Mouse (Mus musculus): ENCODE data around the gene Nup210l. TPM values are rescaled to one million over a fixed set of nuclear protein-coding genes. Genes with fewer than 3 reads are reported as not detected.

The Nup210l gene
- total RNA-seq (2021): under 1 TPM; 0.27 to 0.46 TPM

- no peak for DNase-seq (ENCODE audit: low spot score in 2 of 2)
- intact Hi-C loops (cut with DNase I): no loop called here
These were observed at the start of gene Nup210l for GRCm38 (mm10) chr3:90103938-90104337. Nup210l (plus strand) TSS chr3:90104132.

DNA sequence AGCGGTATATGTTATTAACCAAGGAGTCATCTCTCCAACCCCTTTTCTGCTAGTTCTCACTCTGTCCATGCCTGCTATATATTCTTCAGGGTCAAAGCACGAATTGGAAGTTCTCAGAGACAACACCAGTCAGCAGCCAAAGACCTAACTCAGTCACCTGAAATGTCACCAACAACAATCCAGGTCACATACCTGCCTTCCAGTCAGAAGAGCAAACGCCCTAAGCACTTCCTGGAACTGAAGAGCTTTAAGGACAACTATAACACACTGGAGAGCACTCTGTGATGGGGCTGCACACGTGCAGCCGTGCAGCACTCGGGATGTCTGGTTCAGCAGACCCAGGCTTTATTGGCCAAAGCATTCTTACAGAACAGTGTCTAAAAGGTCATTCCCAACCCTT, 42.4 kb upstream of the Nup210l start:
- intact Hi-C loops (cut with DNase I): no loop called here

DNA sequence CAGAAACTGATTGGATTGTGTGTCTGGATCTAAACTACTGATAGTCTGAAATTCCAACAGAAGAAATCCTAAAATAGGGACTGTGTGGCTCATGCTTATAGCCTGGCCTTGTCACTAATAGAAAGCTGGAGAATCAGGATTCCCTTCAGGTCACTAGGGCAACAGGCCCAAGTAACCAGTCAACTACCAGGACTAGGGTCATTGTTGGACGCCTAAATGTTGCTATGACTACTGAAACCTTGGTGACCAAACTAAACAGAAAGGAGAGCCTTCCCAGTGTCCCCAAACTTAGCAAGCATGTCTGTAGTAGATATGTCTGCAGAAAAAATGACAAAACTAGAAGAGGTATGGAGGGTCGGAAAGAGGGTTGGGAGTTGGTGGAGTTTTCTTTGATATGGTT, 41.4 kb upstream of the Nup210l start:
- intact Hi-C loops (cut with DNase I): no loop called here
- no peak for DNase-seq (ENCODE audit: low spot score in 2 of 2)

More for the DNA sequence above, 42.4 kb upstream of the Nup210l start:
- no peak for DNase-seq (ENCODE audit: low spot score in 2 of 2)

DNA sequence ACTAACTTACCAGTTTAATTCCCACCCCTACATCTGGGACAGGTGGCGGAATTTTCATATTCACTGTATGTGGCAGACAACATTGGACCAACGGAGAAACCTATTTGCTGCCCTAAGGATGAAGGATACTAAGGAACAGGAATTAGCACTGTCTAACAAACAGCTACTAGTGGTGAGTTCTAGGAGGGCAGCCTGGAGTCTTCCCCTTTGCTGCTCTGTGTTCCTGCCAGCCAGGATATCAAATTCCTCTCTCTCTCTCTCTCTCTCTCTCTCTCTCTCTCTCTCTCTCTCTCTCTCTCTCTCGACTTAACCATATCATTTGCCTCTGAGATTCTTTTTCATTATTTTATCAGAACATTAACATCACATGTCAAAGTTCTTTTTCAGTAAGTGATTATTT, 39.5 kb upstream of the Nup210l start:
- no peak for DNase-seq (ENCODE audit: low spot score in 2 of 2)
- intact Hi-C loops (cut with DNase I): no loop called here

GRCm38 (mm10) chr3:90065553-90065952, 38.4 kb upstream of the Nup210l start:
- peak; percentile 41 to 67 for DNase-seq (ENCODE audit: low spot score in 2 of 2)
- intact Hi-C loops (cut with DNase I): no loop called here

DNA sequence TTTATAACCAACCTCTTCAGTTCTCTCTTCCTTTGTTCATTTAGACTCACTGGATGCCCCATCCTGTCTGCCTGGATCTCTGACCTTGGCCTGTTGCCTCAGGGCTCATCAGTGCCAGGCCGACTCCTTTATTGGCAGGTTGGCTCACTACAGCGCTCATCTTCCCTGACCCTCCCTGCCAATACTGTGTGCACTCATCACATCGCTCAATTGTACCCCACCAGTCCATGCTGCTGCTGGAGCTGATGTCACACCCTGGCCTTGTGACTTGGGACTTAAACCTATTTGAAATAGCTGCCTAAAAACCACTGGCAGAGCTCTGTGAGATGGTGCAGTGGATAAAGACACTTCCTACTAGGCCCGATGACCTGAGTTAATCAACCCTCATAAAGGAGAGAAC, 36.1 kb upstream of the Nup210l start:
- intact Hi-C loops (cut with DNase I): no loop called here
- no peak for DNase-seq (ENCODE audit: low spot score in 2 of 2)

DNA sequence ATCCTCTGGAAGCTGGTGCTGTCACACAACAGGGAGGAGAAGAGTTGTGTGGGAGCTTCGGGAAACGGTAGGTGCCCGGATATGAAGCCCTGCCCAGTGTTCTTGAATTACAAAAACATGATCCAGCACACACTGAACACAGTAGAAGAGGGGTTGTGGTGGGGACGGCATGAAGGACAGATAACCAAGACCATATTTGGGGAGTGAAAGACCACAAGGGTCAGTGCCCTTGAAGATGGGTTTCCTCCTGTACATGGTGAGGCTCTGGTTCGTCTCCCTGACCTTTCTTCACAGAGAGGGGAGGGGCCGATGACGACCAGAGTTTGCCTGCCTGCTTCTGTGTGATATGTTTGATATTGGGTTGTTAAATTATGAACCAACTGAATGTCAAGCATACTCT, 34.2 kb upstream of the Nup210l start:
- intact Hi-C loops (cut with DNase I): loop anchor here (10.0 kb wide), 2 partner anchors 185 to 285 kb away; no protein-coding TSS in a partner anchor
- no peak for DNase-seq (ENCODE audit: low spot score in 2 of 2)

- intact Hi-C loops (cut with DNase I): loop anchor here (10.0 kb wide), 2 partner anchors 187 to 287 kb away; no protein-coding TSS in a partner anchor
- DNase-seq (ENCODE audit: low spot score in 2 of 2): no peak
These were observed 31.6 kb upstream of the Nup210l start, which contains the start of gene Tpm3 for GRCm38 (mm10) chr3:90072294-90072693. Tpm3 (plus strand) TSS chr3:90072649.

GRCm38 (mm10) chr3:90076921-90077716, 26.8 kb upstream of the Nup210l start:
- intact Hi-C loops (cut with DNase I): loop anchor here (10.0 kb wide), 2 partner anchors 192 to 292 kb away; no protein-coding TSS in a partner anchor
- peak; percentile 82 to 85 for DNase-seq (ENCODE audit: low spot score in 2 of 2)

- intact Hi-C loops (cut with DNase I): loop anchor here (2.0 to 10.0 kb wide), 4 partner anchors 25 to 293 kb away; partner anchors contain the start of genes Atp8b2 and Ubap2l
- DNase-seq (ENCODE audit: low spot score in 2 of 2): no peak
These were observed 25.7 kb upstream of the Nup210l start for GRCm38 (mm10) chr3:90078224-90078623.

DNA sequence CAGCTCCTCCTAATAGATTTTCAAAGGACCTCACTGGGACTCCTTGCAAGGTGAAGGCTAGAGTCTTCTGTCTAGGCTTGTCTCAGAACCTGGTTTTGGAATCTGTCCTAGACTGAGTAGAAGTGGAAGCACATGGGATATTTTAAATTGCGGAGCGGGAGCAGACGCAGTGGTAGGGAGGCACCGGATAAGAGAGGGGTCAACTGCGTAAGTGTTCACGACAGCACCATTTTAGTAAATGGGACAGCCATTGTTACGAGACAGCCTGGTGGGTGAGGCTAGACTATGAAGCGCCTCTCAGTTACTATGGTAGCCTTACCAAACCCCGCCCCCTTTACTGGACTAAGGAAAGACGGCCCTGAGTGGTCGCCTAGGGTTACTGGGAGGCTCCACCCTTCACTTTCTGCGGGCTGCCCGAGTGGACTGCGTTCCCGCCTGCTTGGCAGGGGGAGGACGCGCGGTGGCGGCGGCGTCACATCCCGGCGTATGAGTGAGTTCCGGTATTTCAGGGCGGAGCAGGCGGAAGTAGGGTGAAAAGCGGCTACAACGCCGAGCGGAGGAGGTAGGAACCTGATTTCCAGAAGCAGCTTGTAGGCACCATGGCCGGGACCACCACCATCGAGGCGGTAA, 24.7 kb upstream of the Nup210l start:
- intact Hi-C loops (cut with DNase I): loop anchor here (2.0 to 10.0 kb wide), 4 partner anchors 26 to 294 kb away; partner anchors contain the start of genes Atp8b2 and Ubap2l
- DNase-seq (ENCODE audit: low spot score in 2 of 2): peak; percentile 91 to 96

DNA sequence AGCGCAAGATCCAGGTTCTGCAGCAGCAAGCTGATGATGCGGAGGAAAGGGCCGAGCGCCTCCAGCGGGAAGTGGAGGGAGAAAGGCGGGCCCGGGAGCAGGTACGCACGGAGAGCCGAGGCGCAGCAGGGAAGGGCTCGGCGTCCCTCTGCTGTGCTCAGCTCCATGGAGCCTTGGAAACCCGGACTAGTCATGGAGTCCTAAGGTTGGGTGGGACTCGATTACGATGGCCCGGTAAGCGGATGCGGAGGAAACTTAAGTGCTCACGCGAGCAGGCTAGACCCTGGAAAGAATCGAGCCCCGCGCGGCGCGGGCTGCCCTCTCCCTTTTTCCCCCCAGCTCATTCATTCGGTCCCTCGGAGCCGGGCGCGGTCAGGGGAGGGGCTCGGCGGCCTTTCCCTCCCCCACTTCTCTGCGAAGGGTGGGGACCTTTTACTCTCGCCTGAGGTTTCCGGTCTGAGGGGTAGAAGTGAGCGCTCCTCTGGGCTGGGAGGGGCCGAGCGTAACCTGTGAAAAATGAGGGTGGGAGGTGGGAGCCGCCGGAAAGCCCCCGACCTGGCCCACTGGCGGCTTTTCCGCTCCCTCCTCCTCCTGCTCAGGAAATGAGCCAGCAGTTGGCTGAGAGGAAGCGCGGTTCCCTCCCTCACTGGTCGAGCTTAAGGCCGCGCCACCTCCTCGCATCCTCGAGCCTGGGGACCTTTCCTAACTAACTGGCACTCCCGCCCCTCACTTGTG, 24.0 kb upstream of the Nup210l start:
- intact Hi-C loops (cut with DNase I): loop anchor here (2.0 to 10.0 kb wide), 5 partner anchors 27 to 295 kb away; partner anchors contain the start of genes Atp8b2 and Ubap2l
- peak; percentile 58 to 70 for DNase-seq (ENCODE audit: low spot score in 2 of 2)

DNA sequence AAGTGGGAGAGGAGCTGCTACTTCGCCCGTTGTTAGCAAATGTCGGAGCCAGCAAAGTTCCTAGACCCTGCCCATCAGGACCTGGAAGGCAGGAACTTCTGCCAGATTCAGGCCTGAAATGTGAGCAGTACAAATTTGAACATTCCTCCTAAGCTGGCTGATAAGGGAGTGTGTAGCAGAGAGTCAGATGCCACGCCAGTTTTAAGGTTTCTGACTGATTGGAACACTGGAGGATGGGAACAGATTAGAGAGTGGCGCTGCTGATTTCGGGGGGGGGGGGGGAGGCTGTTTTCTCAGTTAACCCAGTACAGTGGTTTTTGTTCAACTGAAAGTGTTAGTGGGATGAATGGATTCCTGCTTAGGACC, 23.5 kb upstream of the Nup210l start:
- no peak for DNase-seq (ENCODE audit: low spot score in 2 of 2)
- intact Hi-C loops (cut with DNase I): loop anchor here (5.0 kb wide), 1 partner anchor 37 kb away; no protein-coding TSS in a partner anchor

DNA sequence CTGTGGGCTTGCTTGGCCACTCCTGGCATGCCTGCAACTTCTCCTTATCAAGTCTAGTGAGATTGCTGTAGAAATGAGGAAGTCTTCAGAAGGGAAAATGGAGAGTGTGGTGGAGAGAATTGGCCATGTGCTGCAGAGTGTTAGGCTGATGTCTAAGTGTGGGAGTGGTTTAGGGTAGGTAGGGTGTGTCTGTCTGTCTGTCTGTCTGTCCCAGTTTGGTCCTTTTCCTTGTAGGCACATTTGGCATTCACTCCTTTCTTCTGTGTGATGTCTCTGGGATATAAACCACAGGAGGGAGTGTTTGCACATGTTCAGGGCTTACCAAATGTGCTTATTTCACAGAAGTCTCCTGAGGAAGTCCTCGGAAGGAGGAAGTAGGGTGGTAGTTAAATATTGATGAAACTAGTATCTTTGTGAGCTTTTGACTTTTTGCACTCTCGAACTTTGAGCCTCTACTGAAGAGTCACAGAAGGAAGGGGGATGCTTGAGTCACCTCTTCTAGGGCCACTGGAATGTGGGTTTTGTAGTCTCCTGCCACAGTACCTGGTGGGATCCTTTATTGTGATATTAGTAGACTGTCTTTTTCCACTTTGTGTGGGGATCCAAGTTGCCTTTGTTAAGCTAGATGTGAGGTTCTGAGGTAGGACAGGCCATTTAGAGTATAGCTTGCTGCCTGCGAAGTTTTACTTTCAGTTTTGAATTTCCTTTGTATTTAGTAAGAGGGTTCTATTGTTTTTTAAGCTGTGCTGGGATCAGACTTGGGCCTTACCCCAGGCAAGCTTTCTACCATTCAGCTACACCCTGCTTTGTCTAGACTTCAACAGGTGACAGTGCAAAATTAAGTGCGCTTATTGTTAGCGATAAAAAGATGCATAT, 22.3 kb upstream of the Nup210l start:
- peak in 1 of 2 experiments; percentile 28 for DNase-seq (ENCODE audit: low spot score in 2 of 2)
- intact Hi-C loops (cut with DNase I): loop anchor here (5.0 kb wide), 1 partner anchor 36 kb away; no protein-coding TSS in a partner anchor

- DNase-seq (ENCODE audit: low spot score in 2 of 2): peak in 1 of 2 experiments; percentile 67
- intact Hi-C loops (cut with DNase I): loop anchor here (5.0 kb wide), 1 partner anchor 34 kb away; no protein-coding TSS in a partner anchor
These were observed 20.9 kb upstream of the Nup210l start for GRCm38 (mm10) chr3:90083034-90083433.

DNA sequence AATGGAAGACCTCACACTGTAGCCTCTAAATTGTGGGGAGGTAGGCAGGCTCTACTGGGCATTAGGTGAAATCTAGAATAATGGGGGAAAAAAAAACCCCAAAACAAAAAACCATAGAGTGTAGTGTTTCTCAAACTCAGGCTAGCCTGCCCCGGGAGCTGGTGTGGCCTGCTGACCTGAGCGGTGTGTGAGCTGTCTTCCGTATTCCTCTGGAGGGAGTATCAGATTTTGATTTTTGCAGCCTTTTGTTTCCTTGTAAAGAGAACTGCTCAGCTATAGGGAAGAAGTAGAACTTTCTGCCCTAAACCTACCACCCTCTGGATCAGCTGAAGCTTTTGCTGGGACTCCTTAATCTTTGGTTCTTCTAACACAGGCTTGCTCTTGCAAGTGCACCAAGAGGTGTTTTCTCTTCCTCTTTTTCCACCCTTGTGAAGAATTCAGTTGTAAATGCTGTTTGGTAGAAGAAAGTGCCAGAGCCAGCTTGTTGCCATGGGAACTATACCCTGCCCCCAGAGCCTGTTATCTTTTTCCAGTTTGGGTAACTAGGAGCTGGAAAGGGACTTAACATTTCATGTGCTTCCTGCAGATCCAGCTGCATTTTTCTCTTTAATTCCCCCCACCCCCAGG, 20.1 kb upstream of the Nup210l start:
- intact Hi-C loops (cut with DNase I): loop anchor here (5.0 kb wide), 1 partner anchor 33 kb away; no protein-coding TSS in a partner anchor
- DNase-seq (ENCODE audit: low spot score in 2 of 2): peak; percentile 59 to 90

DNA sequence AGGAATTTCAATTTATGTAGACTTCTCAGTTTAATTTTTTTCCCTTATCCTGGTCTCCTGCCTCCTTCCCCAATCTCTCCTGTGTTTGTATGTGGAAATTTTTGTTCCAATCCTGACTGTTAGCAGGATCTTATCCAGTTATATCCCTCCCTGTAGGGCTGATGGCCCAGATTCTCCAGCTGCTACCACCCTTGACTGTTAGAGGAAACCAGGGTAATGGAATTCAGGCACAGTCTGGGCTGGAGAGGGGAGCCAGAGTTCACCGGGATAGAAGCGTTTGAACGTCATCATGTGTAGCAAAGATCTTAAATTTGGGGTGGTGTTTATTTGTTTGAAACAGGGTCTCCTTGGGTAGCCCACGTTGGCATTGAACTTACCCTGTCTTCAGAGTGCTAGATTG, 19.1 kb upstream of the Nup210l start:
- intact Hi-C loops (cut with DNase I): loop anchor here (5.0 kb wide), 1 partner anchor 33 kb away; no protein-coding TSS in a partner anchor
- DNase-seq (ENCODE audit: low spot score in 2 of 2): peak in 1 of 2 experiments; percentile 40

- intact Hi-C loops (cut with DNase I): no loop called here
- peak in 1 of 2 experiments; percentile 43 for DNase-seq (ENCODE audit: low spot score in 2 of 2)
These were observed 18.7 kb upstream of the Nup210l start for GRCm38 (mm10) chr3:90085281-90085680.
